Mouse (Mus musculus): ENCODE results near the gene Tbx19. TPM values are rescaled to one million over a fixed set of nuclear protein-coding genes. Genes with fewer than 3 reads are reported as not detected.

Tbx19 gene
- polyA plus RNA-seq, 1 experiment from 2014 or later = not detected

DNA sequence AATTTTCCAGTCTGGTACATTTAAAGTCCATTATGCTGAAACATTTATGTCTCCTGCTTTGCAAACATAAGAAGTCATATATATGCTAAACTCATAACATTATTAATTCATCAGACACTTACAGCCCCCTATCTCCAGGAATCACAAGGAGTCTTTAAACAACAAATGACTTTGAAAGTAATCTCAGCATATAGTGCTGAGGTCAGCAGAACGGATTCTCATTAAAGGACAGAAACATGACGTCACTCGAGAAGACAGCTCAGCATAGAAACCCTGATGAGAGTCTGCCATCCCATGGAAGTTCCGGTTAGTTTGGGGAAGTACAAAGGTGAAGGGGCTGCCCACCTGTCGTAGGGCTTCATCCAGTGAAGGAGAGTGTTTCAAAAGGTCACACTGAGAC lies 31.0 kb downstream of the Tbx19 start:
- H3K4me3 ChIP-seq = no peak overlapping the region
- no peak overlapping the region for H3K27ac ChIP-seq
- WGBS = 78% methylated on average over 5 of the region's 5 CpGs
- no peaks in the 10 kb centered on the region for H3K27me3 ChIP-seq (ENCODE audit: insufficient read depth, poor library complexity, severe bottlenecking)
- no peaks in the 10 kb centered on the region for H3K9me3 ChIP-seq
- H3K36me3 ChIP-seq = no peaks in the 10 kb centered on the region
- no peak for DNase-seq (ENCODE audit: low spot score)
- no peaks in the 10 kb centered on the region for H3K4me1 ChIP-seq (replicated peaks)

DNA sequence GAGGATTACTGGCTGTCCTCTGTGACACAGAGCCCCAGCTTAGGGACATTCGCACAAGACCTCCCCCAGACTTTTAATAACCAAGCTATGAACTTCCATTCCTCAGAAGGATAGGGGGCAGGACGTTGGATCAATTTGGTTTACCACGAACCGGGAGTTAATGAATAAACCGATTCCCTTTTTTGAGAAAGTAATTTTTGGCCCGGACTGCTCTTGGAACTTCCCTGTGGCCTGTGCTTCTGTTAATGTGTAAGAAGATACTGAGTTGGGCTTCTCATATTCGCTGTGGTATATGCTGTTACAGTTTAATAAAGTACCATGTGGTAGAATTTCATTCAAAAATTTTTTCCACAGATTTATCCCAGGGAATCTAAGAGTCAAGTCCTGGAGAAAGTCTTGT lies 39.5 kb downstream of the Tbx19 start:
- H3K27me3 ChIP-seq (ENCODE audit: insufficient read depth, poor library complexity, severe bottlenecking) = peaks cover 11% of the 10 kb centered on the region; the same call in 1 of the 2 replicates
- H3K36me3 ChIP-seq = no peaks in the 10 kb centered on the region
- no peak overlapping the region for H3K4me3 ChIP-seq
- H3K9me3 ChIP-seq = no peaks in the 10 kb centered on the region
- H3K4me1 ChIP-seq (replicated peaks) = peaks cover 14% of the 10 kb centered on the region
- no peak overlapping the region for H3K27ac ChIP-seq
- no peak for DNase-seq (ENCODE audit: low spot score)
- WGBS = 86% methylated on average over 7 of the region's 7 CpGs

DNA sequence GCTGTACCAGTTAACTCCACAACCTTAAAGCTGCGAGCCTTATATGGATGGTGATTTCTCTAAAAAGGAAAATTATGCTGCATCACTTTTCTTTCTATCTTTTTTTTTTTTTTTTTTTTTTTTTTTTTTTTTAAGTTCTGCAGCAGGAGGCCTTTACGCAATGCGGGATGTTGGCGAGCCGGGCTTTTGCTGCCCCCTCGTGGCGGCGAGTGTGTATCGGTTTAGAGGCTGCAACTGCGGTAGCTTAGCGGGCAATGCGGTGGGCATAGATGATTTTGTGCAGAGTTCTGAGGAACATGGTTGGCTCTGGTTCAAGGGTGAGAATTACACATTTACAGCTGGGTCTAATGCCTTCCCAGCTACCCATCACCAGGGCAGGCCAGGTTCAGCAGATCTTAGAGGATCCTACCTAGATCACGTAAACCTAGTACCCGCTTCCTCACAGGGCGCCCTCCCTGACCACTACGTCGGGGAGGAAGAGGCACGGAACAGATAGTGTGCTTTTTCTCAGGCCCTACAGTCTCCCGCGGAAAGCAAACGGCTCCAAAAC lies 40.1 kb downstream of the Tbx19 start:
- Histone ChIP-seq H3K4me1 (replicated peaks) (peaks cover 14% of the 10 kb centered on the region), H3K36me3 (no peaks in the 10 kb centered on the region), H3K27ac (no peak overlapping the region), H3K4me3 (no peak overlapping the region), H3K9me3 (no peaks in the 10 kb centered on the region), H3K27me3 (ENCODE audit: insufficient read depth, poor library complexity, severe bottlenecking) (peaks cover 11% of the 10 kb centered on the region; the same call in 1 of the 2 replicates)
- WGBS = 22% methylated on average over 21 of the region's 21 CpGs
- DNase-seq (ENCODE audit: low spot score) = peak; percentile 85

DNA sequence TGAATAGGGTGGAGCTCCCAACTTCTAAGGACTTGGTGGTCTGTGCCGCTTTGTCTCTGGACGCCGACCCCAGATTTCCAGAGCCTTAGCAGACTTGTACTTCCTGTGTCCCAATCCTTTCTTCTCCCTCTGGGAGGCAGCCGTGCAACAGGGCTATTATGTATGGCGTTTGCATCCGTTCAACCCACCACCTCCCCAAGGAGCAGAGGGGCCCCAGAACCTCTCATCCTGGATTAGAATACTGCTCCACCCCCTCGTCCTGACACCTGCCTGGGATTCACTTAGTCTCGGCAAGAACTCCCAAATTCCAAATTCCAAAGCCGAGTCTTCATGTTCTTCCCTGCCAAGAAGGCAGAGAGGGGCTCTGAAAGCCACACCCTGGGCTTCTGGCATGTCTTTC lies 40.8 kb downstream of the Tbx19 start:
- peak overlapping the region; percentile 51; the same call in 1 of the 2 replicates for H3K27ac ChIP-seq
- peaks cover 19% of the 10 kb centered on the region for H3K4me1 ChIP-seq (replicated peaks)
- H3K27me3 ChIP-seq (ENCODE audit: insufficient read depth, poor library complexity, severe bottlenecking) = peaks cover 11% of the 10 kb centered on the region; the same call in 1 of the 2 replicates
- WGBS = 16% methylated on average over 9 of the region's 9 CpGs
- H3K36me3 ChIP-seq = no peaks in the 10 kb centered on the region
- H3K4me3 ChIP-seq = peak overlapping the region; percentile 25
- DNase-seq (ENCODE audit: low spot score) = peak; percentile 21
- H3K9me3 ChIP-seq = no peaks in the 10 kb centered on the region

DNA sequence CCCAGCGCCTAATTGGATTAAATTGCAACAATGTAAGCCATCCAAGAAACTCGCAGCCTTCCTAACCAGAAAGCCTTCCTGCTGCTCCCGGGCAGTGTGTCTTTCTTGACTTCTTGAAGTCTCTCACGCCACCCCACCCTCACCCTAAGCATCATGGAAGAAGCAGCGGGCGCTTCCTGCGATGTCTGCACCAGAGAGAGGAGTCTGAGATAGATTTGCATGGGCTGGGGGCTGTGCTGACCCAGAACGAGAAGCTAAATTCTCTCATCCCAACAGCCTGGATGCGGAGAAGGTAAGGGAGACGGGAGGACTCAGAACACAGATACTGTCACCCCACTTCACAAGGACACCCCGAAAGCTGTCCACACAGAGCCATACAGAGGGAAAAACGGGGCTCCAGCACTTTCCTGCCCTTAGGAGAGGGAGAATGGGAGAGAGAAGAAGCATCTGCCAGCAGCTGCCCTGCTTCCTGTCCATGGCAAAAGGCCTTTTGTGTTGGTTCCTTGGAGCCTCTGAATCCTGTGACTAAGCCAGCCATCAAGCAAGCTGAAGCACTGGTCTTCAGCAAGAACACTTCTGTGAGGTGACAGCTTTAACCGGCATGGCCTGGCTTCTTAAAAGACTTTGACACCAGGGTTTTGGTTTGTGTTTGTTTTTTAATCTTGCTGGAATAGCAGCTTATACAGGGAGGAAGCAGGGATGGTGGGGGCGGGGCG lies 41.4 kb downstream of the Tbx19 start:
- no peaks in the 10 kb centered on the region for H3K36me3 ChIP-seq
- H3K4me1 ChIP-seq (replicated peaks) = peaks cover 23% of the 10 kb centered on the region
- H3K4me3 ChIP-seq = 0 out of 2 replicates have a peak overlapping the region, but pooled peaks have one; percentile 25
- H3K9me3 ChIP-seq = no peaks in the 10 kb centered on the region
- WGBS = 60% methylated on average over 15 of the region's 15 CpGs
- H3K27ac ChIP-seq = peak overlapping the region; percentile 51
- peaks cover 11% of the 10 kb centered on the region; the same call in 1 of the 2 replicates for H3K27me3 ChIP-seq (ENCODE audit: insufficient read depth, poor library complexity, severe bottlenecking)
- no peak for DNase-seq (ENCODE audit: low spot score)

DNA sequence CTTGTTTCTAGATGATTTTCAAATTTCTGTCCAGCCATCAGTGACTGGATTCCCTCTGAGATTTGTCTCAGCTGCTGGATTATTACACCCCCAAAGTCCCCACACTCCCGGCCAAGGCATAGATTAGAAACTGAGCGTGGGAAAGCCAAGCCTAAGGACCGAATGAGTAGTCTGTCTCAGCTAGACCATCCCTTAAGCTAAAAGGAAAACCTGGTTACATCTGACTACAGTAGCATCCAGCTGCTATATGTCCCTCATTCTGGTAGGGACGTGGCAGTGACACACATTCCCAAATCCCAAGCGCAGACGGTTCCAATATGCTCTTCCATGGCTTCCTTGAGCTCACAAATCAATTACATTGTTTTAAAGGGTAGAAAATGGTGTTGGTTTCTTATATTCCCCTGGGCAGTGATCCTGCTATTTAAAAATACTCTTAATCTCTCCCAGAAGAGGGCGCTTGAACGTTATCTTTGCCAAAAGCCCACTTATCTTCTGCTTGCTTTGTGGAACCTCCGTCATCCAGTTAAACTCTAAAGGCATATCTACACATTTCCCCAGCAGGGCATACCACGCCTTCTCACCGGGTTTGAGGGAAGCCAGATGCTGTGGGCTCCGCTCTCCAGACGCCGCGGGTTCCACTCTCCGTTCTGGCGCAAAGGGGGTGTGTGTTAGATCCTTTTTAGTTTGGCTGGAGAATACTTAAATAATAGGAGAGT lies 46.0 kb downstream of the Tbx19 start:
- Histone ChIP-seq H3K27me3 (ENCODE audit: insufficient read depth, poor library complexity, severe bottlenecking) (no peaks in the 10 kb centered on the region), H3K4me3 (no peak overlapping the region), H3K27ac (peak overlapping the region; percentile 63; the same call in 1 of the 2 replicates), H3K4me1 (replicated peaks) (peaks cover 29% of the 10 kb centered on the region), H3K9me3 (no peaks in the 10 kb centered on the region), H3K36me3 (no peaks in the 10 kb centered on the region)
- DNase-seq (ENCODE audit: low spot score) = no peak
- 51% methylated on average over 17 of the region's 17 CpGs for WGBS

DNA sequence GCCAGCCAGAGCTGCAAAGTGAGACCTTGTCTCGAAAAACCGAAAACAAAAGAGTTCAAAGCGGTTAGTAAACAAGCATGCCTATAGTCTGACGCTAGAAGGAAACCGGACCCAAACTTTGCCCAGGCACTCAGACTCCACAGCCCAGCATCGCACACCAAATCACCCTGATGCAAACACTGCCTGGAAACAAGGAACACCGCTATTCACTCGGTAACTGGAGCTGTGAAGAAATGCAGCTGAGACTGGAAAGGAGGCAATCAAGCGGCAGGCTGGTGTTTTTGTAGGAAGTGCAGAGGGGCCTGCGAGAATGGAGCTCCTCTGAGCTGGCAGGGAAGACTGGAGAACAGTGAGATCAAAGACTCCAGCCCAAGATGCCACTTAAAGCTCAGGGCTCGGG lies 46.9 kb downstream of the Tbx19 start:
- no peaks in the 10 kb centered on the region for H3K9me3 ChIP-seq
- peak; percentile 20 for DNase-seq (ENCODE audit: low spot score)
- H3K4me1 ChIP-seq (replicated peaks) = peaks cover 21% of the 10 kb centered on the region
- 37% methylated on average over 11 of the region's 11 CpGs for WGBS
- 0 out of 2 replicates have a peak overlapping the region, but pooled peaks have one; percentile 63 for H3K27ac ChIP-seq
- H3K27me3 ChIP-seq (ENCODE audit: insufficient read depth, poor library complexity, severe bottlenecking) = no peaks in the 10 kb centered on the region
- no peak overlapping the region for H3K4me3 ChIP-seq
- no peaks in the 10 kb centered on the region for H3K36me3 ChIP-seq

DNA sequence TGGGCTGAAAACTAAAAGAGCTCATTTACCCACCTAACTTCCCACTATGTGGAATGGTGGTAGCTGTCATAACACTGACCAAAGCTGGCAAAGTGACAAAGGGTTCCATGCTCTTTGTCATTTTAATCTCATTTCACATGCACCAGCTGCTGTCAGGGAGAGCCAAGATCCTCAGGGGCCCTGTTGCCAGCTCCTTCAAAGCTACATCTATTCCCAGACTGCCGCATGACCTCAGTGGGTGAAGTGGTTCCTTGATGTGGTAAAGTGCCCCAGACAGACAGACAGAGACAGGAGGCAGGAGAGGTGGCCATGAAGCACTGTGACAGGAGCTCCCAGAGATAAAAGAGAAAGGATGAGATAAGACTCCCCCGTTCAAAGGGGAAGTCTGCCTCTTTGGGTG lies 49.9 kb downstream of the Tbx19 start:
- WGBS = 68% methylated on average over 2 of the region's 2 CpGs
- Histone ChIP-seq H3K27me3 (ENCODE audit: insufficient read depth, poor library complexity, severe bottlenecking) (no peaks in the 10 kb centered on the region), H3K36me3 (no peaks in the 10 kb centered on the region), H3K4me1 (replicated peaks) (peaks cover 25% of the 10 kb centered on the region), H3K27ac (no peak overlapping the region), H3K9me3 (no peaks in the 10 kb centered on the region), H3K4me3 (no peak overlapping the region)
- no peak for DNase-seq (ENCODE audit: low spot score)

DNA sequence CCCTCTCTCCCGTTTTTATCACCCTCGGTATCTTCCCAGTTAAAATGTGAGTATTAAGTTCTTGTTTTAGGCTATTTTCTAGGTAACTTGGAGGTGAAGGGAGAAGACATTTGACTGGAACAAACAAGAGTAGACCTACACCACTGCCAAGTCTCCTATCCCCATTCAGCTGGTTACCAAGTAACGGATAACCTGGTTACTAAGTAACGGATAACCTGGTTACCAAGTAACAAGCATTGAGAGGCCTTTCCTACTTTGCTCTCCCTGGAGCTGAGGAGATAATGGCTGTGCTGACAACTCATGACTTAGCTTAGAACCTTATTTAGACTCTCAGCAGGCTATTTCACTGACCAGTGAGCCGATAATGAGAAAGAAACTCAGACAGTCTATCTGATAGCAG lies 51.4 kb downstream of the Tbx19 start:
- H3K9me3 ChIP-seq = no peaks in the 10 kb centered on the region
- no peaks in the 10 kb centered on the region for H3K36me3 ChIP-seq
- DNase-seq (ENCODE audit: low spot score) = no peak
- 69% methylated on average over 5 of the region's 5 CpGs for WGBS
- H3K27ac ChIP-seq = no peak overlapping the region
- peaks cover 24% of the 10 kb centered on the region for H3K4me1 ChIP-seq (replicated peaks)
- H3K4me3 ChIP-seq = no peak overlapping the region
- H3K27me3 ChIP-seq (ENCODE audit: insufficient read depth, poor library complexity, severe bottlenecking) = no peaks in the 10 kb centered on the region

DNA sequence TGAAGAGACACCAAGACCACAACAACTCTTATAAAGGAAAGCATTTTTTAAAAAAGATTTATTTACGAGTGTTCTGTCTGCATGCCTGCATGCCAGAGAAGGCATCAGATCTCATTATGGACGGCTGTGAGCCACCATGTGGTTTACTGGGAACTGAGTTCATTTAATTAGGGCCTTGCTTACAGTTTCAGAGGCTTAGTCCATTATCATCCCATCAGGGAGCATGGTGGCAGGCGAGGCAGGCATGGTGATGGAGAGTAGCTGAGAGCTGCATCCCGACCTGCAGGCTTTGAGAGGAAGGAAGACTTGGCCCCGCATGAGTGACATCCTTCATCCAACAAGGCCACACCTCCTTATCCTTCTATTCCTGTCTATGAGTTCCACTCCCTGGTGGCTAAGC lies 52.1 kb downstream of the Tbx19 start:
- WGBS = 60% methylated on average over 5 of the region's 5 CpGs
- DNase-seq (ENCODE audit: low spot score) = no peak
- Histone ChIP-seq H3K4me3 (no peak overlapping the region), H3K4me1 (replicated peaks) (peaks cover 17% of the 10 kb centered on the region; the same call in 1 of the 2 replicates), H3K27ac (no peak overlapping the region), H3K36me3 (no peaks in the 10 kb centered on the region), H3K27me3 (ENCODE audit: insufficient read depth, poor library complexity, severe bottlenecking) (no peaks in the 10 kb centered on the region), H3K9me3 (no peaks in the 10 kb centered on the region)

DNA sequence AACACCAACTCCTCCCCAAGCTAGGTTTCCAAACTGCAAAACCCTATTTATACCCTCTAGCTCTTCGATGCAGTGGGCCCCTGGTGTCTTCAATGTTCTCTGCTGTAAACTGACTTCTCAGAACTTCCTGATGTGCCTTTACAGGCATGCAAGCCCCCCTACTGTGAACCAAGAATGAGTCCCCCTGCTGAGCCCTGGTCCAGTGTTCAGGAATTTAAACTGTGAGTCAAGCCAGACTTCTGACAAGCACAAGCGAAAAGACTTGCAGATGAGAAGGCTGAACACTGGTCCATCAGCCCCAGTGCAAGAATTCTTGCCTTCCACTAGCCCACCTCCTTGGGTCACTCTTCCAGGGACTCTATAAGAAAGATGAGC lies 54.6 kb downstream of the Tbx19 start:
- Histone ChIP-seq H3K36me3 (no peaks in the 10 kb centered on the region), H3K4me3 (no peak overlapping the region), H3K4me1 (replicated peaks) (peaks cover 17% of the 10 kb centered on the region; the same call in 1 of the 2 replicates), H3K27me3 (ENCODE audit: insufficient read depth, poor library complexity, severe bottlenecking) (no peaks in the 10 kb centered on the region), H3K9me3 (no peaks in the 10 kb centered on the region), H3K27ac (peak overlapping the region; percentile 40; the same call in 1 of the 2 replicates)
- WGBS = 57% methylated on average over 2 of the region's 2 CpGs
- DNase-seq (ENCODE audit: low spot score) = no peak

DNA sequence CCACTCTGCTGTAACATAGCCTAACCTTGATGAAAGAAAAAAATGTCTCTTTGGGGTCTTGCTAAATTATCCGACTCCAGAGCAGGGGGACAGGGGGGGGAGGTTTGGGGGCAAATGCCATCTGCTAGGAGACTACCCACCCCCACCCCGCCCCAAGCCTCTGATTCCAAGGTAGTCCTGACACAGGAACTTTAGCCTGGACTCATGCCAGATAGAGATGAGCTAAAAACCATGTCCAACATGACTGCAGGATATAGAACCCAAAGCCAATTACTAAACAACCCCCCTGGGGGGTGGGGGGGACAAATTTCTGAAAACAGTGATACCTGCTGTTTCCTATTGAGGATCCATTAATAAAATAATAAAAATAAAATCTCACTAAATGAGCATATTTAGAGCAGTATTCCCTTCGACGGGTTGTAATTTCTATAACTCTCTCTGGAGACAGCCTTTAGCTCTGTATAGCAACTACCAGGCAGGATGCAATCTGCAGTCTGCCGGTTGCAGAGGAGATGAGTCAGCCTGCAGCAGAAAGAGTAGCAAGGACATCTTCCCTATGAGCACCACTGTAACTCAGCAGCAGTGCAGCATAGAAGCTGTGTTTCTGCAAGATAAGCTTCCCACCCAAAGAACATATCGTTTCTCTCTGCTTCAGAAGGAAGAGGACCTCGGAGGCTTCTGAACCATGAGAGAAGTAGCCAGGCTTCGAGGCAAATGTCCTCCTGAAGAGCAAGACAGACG lies 55.1 kb downstream of the Tbx19 start:
- Histone ChIP-seq H3K4me3 (no peak overlapping the region), H3K27me3 (ENCODE audit: insufficient read depth, poor library complexity, severe bottlenecking) (no peaks in the 10 kb centered on the region), H3K9me3 (no peaks in the 10 kb centered on the region), H3K36me3 (no peaks in the 10 kb centered on the region), H3K4me1 (replicated peaks) (peaks cover 13% of the 10 kb centered on the region; the same call in 1 of the 2 replicates), H3K27ac (peak overlapping the region; percentile 56; the same call in 1 of the 2 replicates)
- no peak for DNase-seq (ENCODE audit: low spot score)
- whole genome bisulfite sequencing = 74% methylated on average over 9 of the region's 9 CpGs

Data from hindbrain, embryonic 10.5 days (tissue).